Mouse (Mus musculus) megakaryocyte, embryonic 14.5 days (primary cell): ENCODE data around the gene Hist1h4n.

Experiments
- FLI1 ChIP-seq: IDR thresholded peaks from 2 replicates; pipeline ENCODE4 v1.6.1; 2012; ENCODE audit warnings: low read length, inconsistent platforms, mixed read lengths
- GATA1 ChIP-seq: IDR thresholded peaks from 3 replicates; pipeline ENCODE4 v1.6.1; 2012; ENCODE audit warnings: mixed read lengths, low read length, inconsistent platforms, borderline replicate concordance

- no peak for TF ChIP-seq FLI1
- TF ChIP-seq GATA1 = no peak
Observed at GRCm38 (mm10) chr13:21787760-21788593, 44.0 kb downstream of the Hist1h4n start.
